Mouse (Mus musculus): ENCODE measurements around the gene Ube2u.
A peak's percentile ranks its signal among the peaks of the same experiment; 100 is the strongest.
"Not testable (repeated sequence)": the region's sequence is repeated elsewhere in the genome, so short reads cannot be mapped to it uniquely, and the experiment has no call there.

Ube2u gene

DNA sequence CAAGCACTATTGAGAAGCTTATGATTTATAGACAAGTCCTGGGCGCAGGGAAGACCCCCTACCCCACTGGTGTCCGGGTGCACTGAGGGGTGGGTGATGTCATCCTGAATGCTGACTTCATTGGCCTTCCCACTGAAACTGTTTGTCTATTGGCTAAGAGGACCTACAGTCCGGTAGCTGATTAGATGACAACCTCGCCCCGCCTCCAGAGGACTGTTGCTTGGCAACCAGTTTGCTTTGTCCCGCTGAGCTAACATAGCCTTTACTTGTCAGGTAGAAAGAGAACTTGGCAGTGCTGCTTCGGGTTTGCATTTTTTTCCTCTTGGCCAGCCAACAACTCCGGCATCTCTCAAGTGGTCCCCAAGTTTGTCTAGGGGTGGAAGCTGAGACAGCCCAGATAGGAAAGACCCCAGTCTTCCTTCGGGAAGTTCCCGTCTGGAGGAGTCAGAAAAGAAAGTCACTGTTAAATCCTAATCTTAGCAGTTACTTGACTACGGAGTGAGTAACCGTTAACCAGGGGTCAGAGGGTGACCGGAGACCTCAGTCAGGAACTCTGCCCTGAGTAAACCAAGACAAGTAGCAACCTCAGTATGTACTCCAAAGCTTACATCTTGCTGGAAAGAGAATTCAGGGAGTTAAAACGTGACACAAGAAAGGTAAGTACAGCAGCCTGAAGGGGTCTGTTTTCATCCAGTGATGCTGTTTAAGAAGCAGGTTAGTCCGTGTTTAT is at the start of gene Ube2u:
Gene Ube2u, plus strand, starts transcription at position 258 of the 730 bp plus-strand sequence.
- peak; percentile 87 for DNase-seq

DNA sequence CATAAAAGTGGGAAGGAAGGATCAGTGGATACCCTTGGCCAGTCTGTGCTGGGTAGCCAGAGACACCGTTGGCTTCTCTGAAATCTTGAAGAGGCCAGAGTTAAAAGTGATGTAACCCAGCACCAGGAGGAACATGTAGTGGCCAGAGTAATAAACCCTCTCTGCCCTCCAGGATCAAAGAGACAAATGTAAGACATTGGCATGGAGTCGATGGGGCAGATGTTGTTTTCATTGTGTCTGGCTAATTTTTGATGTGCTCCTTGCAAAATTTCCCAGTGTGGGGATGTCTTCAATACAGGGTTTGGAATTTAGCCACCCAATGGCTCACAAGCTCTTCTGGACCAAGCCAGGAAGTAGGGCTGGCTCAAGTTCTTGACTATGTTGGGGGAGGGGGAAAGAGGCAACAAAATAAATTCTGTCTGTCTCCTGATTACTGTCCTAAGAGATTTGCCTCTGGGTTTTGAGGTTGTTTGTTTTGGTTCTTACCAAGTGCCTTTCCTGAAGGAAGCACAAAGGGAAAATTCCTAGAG is 49.2 kb upstream of the Ube2u start:
- peak; percentile 28 for DNase-seq

DNA sequence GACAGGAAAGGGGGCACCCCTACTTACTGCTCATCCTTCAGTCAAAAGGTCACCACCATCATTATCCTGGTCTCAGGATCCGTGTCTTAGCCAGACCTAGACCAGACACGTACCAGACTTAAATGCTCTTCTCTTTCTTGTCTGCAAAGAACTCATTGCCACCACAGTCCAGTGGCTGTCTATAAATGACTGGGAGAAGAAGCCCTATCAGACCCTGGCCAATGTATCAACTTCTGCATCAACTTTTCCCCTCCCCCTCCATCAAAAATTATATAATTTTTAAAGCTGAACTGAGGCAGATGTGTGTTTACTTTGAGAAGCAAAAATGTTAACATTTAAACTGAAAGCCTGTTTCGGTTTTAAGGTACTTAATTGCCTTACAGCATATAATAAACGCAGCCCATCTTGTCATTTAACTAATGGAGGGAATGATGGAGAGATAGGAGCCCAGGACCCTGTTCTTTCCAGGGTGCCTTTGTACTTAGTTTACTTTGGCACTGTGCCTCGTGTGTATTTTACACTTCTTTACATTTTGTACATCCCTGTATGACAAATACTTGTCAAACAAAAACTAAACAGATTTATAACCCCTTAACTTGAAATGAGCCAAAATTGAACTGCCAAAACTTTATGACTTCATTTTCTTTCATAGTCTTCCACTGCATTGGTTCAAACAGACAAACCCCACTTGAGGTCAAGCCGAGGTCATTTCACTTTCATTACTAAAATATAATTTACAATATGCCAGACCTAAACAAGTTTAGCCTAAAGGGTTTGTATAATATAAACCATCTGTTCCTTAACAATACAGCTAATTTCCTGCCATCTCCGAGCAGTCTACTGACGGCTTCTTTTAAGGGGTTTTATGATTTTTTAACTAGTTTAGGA is 43.1 kb upstream of the Ube2u start:
- no peak for DNase-seq

DNA sequence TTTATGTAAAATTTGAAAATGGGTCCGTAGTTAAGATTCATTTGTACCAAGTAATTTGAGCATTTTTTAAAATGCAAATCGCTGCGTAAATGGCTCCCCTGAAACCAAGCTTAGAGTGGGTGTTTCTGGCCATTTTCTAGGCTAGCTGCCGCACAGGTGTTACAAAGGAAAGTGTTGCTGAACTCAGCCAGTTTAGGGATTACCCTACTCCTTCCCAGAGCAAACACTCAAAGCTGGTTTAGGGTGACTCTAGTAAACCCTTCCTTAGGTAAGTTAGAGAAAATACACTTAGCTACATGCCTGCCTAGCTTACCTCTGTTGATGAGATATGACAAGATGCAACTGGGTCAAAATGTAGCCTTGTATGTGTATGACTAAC is 42.5 kb upstream of the Ube2u start:
- DNase-seq = no peak

DNA sequence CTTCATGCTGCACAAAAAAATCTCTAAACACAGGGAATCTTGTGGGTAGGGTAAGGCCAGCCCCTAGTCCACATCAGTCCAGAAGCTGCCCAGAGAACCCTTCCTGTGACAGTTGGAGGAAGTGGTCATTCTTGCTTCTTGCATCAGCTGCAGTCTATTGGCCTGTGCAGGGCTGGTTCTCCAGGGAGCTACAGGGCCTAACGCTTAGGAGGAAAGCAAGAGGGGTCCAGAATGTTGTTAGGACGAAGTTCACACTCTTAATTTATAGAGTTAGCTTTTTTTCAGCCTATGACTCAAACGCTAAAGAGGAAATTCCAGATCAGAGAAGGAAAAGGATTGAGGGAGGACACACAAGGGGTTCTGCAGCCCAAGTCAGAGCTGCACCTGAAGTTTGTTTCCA is 31.8 kb upstream of the Ube2u start:
- no peak for DNase-seq

DNA sequence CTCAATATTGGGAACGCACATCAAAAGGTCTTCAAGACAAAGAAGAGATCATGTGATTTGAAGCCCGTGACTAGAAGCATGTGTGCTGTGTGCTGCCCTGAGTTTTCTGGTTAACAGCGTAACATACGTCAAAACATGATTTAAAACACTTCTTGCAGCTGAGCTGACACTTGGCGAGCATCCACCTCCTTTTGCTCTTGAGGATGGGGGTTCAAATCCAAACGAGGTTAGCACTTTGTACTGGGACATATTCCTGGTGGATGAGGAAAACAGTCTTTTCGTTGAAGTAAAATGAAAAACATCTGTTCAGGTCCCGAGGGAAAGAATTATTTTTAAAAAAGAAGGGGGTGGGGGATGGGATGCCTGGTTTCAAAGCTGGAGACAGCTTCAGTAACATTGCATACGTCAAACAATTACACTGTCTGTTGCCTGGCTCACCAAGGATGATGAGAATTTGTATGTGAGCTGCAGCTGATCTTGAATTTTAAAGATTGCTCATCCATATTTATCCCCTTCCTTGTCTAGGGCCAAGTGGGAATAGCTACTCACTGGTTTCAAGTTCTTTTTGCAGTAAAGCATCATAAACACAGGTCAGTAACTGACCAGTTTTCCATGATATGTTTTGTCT is 16.0 kb upstream of the Ube2u start:
- DNase-seq = no peak

DNA sequence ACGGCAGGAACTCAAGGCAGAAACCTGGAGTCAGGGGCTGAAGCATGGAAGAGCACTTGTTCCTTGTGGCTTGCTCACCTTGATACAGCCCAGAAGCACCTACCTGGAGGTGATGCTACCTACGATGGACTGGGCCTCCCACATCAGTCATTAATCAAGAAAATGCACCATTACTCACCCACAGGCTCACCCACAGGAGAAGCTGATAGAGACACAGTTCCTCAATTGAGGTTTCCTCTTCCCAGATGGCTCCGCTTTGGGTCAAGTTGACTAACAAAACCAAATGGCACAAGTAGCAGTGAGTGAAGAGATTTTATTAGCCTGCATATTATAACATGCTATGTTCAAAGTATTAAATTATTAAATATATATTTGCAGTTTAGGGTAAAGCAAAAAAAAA is 9.8 kb downstream of the Ube2u start:
- DNase-seq = no peak

DNA sequence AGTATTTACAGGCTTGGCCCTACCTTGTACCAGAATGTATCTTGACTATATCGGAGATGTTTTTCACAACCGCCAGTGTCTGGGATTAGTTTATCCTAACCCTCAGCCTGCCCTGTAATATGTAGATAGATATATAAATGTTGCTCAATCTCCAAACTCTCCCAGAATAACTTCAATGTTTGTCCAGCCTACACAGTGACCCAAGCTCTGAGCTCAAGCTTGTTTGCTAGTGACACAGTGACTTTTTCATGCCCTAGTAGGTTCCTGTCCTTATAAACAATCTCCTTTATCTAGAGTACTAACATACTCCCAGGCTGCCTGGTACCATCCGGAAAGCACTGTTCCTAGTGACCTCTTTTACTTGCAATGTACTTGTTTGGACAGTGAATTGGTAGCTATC is 16.5 kb downstream of the Ube2u start:
- DNase-seq = no peak

DNA sequence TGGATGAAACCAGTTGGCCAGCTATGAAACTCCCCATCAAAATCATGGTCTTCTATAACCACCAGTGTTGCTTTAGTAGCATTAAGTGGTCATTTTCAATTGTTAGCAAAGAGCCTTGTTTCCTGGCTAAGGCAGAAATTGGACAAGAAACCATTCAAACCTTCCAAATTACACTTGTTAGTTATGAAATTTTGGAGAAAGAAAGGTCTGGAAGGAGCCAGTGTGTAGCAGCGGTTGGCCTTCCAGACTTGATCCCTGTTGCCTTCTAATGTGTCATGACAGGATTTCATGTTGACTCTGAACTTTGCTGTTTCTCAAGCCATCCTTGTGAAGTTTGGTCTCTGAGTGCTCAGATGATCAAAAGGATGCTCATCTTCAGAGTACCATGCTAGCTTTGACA is 17.9 kb downstream of the Ube2u start:
- no peak for DNase-seq

DNA sequence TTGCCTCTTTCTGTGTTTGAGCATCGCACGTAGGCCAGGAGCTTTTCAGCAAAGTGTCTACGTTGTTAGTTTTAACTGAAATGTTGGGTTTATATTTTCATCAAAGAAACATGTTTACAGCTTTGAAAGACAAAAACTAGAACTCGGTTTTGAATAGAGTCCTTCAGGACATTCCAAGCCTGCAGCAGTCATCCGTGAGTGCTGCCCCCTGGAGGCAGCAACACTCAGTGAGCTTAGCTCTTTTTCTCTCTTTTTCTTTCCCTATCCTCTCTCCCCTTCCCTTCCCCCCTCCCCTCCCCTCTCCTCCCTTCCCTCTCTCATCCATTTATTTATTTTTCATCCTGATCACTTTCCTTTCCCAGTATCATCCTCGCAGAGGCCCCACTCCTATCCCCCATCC is 19.5 kb downstream of the Ube2u start:
- DNase-seq = peak; percentile 9

DNA sequence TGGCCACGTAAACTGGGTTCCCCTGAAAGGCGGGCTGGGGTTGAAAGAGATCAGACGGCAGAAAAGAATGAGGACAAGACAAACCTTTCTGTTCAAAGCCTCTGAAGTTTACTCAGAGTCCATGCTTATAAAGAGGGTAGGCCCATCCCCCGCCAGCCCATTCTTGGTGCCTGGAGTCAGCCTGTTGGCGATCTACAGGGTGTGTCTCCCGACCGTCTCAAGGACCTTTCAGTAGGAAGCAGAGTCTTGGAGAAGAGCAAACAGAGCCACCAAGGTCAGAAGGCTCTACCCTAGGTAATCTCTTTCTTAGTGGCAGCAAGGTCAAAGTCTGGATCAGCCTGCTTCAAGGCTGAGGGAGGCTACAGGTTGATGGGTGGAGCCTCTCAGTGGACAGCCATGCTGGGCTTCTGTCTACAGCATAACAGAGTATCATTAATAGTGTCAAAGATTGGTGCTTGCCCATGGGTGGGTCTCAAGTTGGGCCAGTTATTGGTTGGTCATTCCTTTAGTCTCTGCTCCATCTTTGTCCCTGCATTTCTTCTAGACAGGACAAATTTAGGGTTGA is 20.5 kb downstream of the Ube2u start:
- not testable (repeated sequence) for DNase-seq

DNA sequence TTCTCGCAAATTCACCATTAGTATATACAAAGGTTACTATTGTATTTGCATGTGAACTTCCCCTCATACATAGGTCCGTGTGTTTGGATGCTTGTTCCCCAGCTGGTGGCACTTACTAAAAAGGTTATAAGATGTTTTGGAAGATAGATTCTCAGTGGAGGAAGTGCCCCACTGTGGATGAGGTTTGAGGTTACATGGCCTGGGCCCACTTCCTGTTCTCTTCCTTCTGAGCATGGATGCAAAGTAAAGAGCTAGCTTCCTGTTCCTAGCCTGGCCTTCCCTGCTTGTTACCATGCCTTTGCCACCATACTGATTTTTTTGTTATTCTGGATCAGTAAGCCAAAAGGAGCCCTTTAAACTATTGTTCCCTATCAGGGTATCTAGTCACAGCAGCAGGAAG is 24.7 kb downstream of the Ube2u start:
- DNase-seq = no peak

DNA sequence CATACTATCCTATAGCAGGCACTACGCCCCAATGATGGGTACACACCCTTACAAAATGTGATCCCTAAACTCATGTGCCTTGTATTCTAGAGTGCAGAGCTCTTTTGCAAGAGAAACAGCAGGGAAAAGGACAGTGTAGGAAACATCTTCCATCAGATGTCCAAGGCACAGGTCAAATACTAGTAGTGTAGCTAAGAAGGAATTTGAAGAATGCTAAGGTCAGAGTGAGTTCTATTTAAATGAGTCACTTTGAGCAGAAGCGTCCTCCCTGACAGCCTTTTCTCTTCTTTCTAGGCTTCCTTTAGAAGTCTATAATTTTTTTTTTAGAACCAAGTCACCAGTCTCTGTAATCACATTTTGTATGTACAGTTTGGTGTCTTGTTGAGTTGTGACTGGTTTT is 39.0 kb downstream of the Ube2u start:
- DNase-seq = no peak

DNA sequence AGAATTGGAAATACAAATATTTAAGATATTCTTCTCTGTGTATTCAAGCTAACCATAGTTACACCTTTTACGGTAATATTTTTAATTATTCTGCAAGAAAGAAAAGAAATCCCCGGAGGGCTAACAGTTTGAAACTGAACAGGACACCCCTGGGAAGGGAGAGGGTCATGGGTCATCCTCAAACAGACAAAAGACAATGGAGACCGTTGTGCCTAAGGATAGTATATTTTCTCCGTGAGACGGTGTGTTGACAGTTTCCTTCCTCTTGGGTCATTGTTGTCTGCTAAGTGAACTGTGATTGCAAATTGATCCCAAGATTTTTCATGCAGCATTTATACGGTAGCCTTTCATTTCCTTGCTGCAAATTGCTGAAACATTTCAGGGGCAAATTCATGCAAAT is 43.9 kb downstream of the Ube2u start:
- DNase-seq = peak; percentile 14

DNA sequence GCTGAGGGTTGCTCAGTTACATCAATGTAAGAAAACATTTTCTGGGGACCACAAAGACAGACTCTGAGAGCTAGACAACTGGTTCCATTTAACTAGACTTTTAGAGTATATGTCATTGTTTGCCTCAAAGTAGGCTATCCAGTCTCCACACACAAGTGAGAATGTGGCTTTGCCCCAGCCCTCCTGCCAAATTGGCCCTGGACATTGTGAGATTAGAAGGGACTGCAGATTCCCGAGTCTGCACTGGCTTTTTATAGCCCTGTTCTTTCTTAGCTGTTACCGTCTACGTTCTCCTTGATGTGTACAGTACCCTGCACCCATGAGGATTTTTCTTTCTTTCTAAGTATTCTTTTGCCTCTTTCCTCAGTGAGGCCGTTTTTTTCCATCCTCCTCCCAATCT is 46.1 kb downstream of the Ube2u start:
- no peak for DNase-seq

DNA sequence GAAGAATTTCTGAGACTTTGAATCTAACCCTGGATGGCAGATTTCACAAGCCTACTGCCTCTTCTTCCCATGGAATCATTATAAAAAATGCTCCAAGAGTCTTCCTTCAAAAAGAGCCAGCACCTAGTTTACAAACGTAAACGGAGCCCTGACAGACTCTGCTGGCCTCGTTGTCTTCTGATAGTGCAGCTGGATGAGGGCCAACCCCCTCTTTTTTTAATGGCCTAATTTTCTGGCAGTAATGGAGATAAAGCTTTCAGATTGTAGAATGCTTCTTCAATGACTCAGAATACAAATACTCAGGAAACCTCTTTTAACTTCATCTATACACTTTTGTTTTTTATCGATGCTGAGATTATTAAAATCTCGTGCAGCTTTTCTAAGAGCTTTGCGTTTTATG is 47.6 kb downstream of the Ube2u start:
- DNase-seq = peak; percentile 40

DNA sequence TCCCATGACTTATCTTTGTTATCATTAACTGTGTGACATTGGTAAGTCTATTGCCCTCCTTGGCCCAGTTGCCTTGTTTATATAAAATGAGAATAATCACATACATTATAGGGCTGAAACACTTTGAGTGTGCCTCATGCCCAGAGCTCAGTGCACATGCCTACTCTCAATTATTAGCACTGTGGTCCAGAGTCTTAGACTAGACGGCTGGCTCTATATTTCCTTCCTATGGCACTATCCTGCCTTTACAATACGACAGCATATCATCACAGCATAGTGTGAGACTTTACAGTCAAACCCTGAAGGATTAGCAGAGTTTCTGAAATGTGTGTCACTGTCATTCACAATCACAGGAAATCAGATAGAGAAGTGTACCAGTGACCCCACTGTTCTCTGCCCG is 48.4 kb downstream of the Ube2u start:
- DNase-seq = no peak

DNA sequence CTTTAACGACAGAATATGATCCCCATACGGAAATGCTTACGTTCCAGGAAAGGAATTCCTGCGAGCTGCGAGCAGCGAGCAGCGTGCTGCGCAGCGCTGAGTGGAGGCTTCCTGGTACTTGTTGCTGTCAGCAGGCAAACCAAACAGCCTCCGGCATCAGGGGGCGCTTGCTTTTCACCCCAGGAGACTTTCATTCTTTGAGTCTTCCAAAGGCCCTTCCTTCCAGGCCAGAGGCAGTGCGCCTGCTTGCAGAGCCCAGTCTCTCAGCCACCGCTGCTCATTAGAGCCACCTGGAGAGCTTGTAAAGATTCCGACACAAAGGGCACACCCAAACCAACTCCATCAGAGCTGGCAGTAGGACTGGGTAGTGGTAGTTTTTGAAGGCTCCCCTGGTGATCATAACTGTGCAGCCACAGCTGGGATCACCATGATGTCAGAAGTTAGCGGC is 48.9 kb downstream of the Ube2u start:
- DNase-seq = peak; percentile 19

DNA sequence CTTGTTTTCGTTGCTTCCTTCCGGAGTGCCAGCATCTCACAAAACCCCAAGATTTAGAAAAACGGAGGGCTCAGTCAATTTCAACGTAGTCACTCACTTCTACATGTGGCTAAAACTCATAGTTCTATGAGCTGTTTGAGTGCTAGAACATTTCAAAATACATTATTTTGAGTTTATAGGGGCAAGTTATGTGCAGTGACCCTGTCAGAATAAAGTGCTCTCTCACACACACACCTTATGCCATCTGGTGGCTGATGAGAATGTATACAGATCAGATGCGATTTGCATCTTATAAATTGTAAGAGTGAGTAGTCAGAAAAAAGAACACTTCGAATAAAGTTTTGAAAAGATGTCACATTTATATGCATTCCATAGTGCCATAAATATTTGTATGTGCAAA is 55.0 kb downstream of the Ube2u start:
- DNase-seq = peak; percentile 8

DNA sequence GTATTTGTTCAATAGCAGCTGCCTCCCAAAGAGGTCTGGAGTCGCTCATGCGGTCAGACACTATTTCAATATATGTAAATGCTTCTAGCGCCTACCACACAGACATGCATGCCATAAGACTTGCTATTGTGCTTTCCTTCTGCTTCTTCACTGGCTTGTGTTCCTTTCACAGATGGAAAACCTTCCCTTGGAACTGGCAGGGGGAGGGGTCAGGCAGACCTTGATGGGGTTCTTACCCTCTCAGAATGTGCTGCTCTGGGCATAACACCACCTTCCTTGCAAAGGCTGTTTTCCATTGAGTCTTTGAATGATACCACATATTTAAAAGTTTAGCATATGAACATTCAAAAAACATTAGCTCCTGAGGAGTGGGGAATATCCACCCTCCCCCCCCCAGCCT is 56.3 kb downstream of the Ube2u start:
- DNase-seq = no peak

DNA sequence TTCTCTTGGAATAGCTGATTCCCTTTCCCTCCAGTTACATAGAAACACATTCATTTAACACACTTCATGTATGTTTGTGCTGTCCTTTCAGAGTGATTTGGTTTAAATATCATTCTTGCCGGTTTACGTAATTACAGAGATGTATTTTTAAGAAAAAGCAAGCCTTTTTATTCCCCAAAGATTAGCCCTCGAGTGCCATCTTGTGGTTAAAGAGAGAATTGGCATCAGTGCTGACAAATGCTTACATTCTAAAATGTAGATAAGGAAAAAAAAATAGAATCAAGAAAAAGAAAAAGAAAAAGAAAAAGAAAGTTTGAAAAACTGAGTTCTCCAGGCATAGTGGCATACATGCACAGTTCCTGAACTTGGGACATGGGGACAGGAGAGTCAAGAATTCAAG is 59.2 kb downstream of the Ube2u start:
- peak; percentile 54 for DNase-seq

DNA sequence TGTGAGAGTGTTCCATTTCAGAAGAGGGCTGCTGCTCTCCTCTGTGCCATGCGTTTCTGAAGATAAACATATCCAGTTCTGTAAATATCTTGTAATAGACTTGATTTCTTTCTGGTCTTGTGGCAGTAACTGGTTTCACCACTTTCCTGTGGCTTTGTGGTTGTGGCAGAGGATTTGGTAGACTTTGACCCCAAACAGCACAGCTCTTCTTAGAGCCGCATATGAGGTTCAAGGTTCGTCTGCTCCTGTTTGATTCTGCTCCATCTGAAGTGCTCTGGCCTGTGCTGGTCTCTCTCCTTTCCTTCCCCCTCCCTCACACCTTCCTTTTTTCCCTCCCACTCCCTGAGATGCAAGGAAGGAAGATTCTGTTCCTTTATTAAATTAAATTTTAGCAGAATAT is 60.8 kb downstream of the Ube2u start:
- no peak for DNase-seq

DNA sequence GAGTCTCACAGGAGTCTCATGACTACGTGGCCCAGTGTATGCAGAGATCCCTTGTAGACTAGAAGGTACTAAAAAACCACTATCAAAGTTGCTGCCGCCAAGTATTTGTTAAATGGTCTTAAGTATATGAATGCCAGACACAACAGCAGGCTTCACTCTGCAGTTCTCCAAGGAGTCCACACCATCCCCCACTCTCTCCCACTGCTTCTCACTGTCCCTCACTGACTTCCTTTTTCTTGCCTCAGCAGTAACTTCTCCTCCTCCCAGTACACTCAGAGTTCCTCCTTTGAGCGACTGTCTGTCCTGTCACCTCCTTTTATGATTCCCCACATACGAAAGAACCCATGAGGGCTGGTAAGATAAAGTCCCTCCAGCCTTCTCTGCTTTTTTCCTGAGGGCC is 69.3 kb downstream of the Ube2u start:
- peak; percentile 40 for DNase-seq
